In the genomic region with DNA sequence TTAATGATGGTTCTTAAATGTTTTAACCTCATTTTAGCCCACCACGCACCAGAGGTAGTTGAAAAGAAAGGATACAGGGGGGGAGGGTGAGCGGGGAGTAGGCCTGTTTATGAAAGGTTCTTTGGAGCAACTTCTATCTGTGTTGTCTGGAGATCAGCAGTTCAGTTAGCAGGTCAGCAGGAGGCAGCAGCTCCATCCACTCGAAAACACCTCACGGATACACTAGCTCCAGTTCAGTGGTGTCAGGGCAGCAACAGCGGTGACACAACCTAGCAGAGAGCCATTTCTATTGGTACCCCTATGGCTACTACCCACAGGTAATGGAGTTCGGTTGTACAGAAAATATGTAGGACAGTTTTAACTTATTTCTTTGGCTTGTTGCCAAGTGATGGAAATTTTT, we compare ENCODE assay signal across 8 mouse cellular contexts. TPM values are rescaled to one million over a fixed set of nuclear protein-coding genes. Genes with fewer than 3 reads are reported as not detected.
A peak's percentile ranks its signal among the peaks of the same experiment; 100 is the strongest.
DNase-seq lines count a peak whose midpoint lies in the region; ATAC-seq and TF ChIP-seq lines count a peak whose summit lies in the region.

No protein-coding gene starts in this region.

- in situ Hi-C loops in CH12.LX (cut with MboI; ENCODE audit: low pct_ligation_motif_present, low pct_unique_long_range_greater_than_20kb, low sequenced_read_pairs): no loop called here

- no peak for ATAC-seq in intestine, postnatal 0 days
- no peak for ATAC-seq in intestine, embryonic 15.5 days
- peak; percentile 79 for ATAC-seq in activated CD4-positive, CD25-positive, alpha-beta regulatory T cell, adult 4 months
- peak; percentile 79 for ATAC-seq in megakaryocyte-erythroid progenitor cell, adult 5-6 weeks (replicated peaks; ENCODE audit: low FRiP score, low TSS enrichment, poor library complexity, severe bottlenecking)
- ATAC-seq in intestine, embryonic 16.5 days: no peak

- H3K4me2 ChIP-seq in intestine, postnatal 0 days (replicated peaks; ENCODE audit: low read depth): no peak overlapping the region
- no peak overlapping the region for H3K4me2 ChIP-seq in intestine, embryonic 15.5 days (replicated peaks)
- H3K4me2 ChIP-seq in CH12.LX (ENCODE audit: insufficient read depth, low read depth, poor library complexity, severe bottlenecking): no peak overlapping the region
- H3K4me2 ChIP-seq in intestine, embryonic 16.5 days (ENCODE audit: low read depth, low read length): no peak overlapping the region

- H3K79me2 ChIP-seq in CH12.LX (replicated peaks; ENCODE audit: control insufficient read depth, extremely low read depth, insufficient read depth, poor library complexity, severe bottlenecking): no peaks in the 10 kb centered on the region

- no peaks in the 10 kb centered on the region for H3K36me3 ChIP-seq in intestine, postnatal 0 days (ENCODE audit: control insufficient read depth, insufficient read depth)
- peaks cover 10% of the 10 kb centered on the region; the same call in 1 of the 2 replicates for H3K36me3 ChIP-seq in intestine, embryonic 15.5 days
- H3K36me3 ChIP-seq in CH12.LX (replicated peaks in 1 of 2; ENCODE audit: control insufficient read depth in 1 of 2, insufficient read depth in 1 of 2, low read length in 1 of 2): no peaks in the 10 kb centered on the region
- H3K36me3 ChIP-seq in intestine, embryonic 16.5 days (ENCODE audit: control insufficient read depth, insufficient read depth, low read length): 0 out of 2 replicates have a peak, but pooled peaks cover 7% of the 10 kb centered on the region

- dilution Hi-C loops in CH12.LX (cut with MboI; ENCODE audit: extremely low pct_ligation_motif_present, extremely low pct_unique_long_range_greater_than_20kb, low sequenced_read_pairs): no loop called here

- peak; percentile 46 for DNase-seq in CH12.LX (ENCODE audit: extremely low read depth)
- peak; percentile 77 for DNase-seq in induced T-regulatory cell, adult 2 months (ENCODE audit: low read depth)
- DNase-seq in right cerebral cortex, postnatal 25 days: no peak

- H3K9me3 ChIP-seq in intestine, postnatal 0 days (ENCODE audit: control insufficient read depth): no peaks in the 10 kb centered on the region
- H3K9me3 ChIP-seq in intestine, embryonic 15.5 days: no peaks in the 10 kb centered on the region
- H3K9me3 ChIP-seq in CH12.LX (replicated peaks; ENCODE audit: low read length): no peaks in the 10 kb centered on the region
- H3K9me3 ChIP-seq in intestine, embryonic 16.5 days (ENCODE audit: control insufficient read depth, low read length): no peaks in the 10 kb centered on the region

- no peak for TF ChIP-seq EP300 in CH12.LX (IDR thresholded peaks at IDR 0.05; ENCODE audit: low read length)

- TF ChIP-seq CTCF in intestine, postnatal 0 days (IDR thresholded peaks at IDR 0.05; ENCODE audit: low read depth): peak; percentile 82
- TF ChIP-seq CTCF in CH12.LX (conservative IDR thresholded peaks at IDR 0.05 in 1 of 2, IDR thresholded peaks at IDR 0.05 in 1 of 2; ENCODE audit: low read depth in 2 of 2, low read length in 2 of 2): peak in 1 of 2 experiments; percentile 95; a peak in 2 of 4 replicates

- no peak overlapping the region for H3K27ac ChIP-seq in intestine, postnatal 0 days (ENCODE audit: low read depth, low read length)
- no peak overlapping the region for H3K27ac ChIP-seq in intestine, embryonic 15.5 days
- H3K27ac ChIP-seq in CH12.LX (ENCODE audit: insufficient read depth, low read depth): no peak overlapping the region
- no peak overlapping the region for H3K27ac ChIP-seq in intestine, embryonic 16.5 days (ENCODE audit: low read length)

- TF ChIP-seq POLR2A in CH12.LX (IDR thresholded peaks at IDR 0.05; ENCODE audit: low read depth, low read length): no peak

- no peak overlapping the region for H3K4me3 ChIP-seq in intestine, postnatal 0 days (ENCODE audit: low read depth, low read length)
- H3K4me3 ChIP-seq in intestine, embryonic 15.5 days (replicated peaks): no peak overlapping the region
- no peak overlapping the region for H3K4me3 ChIP-seq in CH12.LX (replicated peaks in 1 of 3; ENCODE audit: low read depth in 2 of 3, low read length in 2 of 3, poor library complexity in 1 of 3)
- H3K4me3 ChIP-seq in intestine, embryonic 16.5 days (ENCODE audit: low read length): no peak overlapping the region

- peak; percentile 83 for TF ChIP-seq RAD21 in CH12.LX (IDR thresholded peaks at IDR 0.05; ENCODE audit: low read depth, low read length)

- no peaks in the 10 kb centered on the region for H3K4me1 ChIP-seq in intestine, postnatal 0 days (replicated peaks; ENCODE audit: control insufficient read depth, insufficient read depth, low read length)
- H3K4me1 ChIP-seq in intestine, embryonic 15.5 days (replicated peaks): no peaks in the 10 kb centered on the region; the same call in 1 of the 2 replicates
- peaks cover 6 to 7% of the 10 kb centered on the region in 2 experiments for H3K4me1 ChIP-seq in CH12.LX (ENCODE audit: control insufficient read depth in 1 of 2, insufficient read depth in 2 of 2)
- H3K4me1 ChIP-seq in intestine, embryonic 16.5 days (ENCODE audit: control insufficient read depth, insufficient read depth, low read length): peaks cover 3% of the 10 kb centered on the region

- WGBS in intestine, postnatal 0 days: 40% methylated on average over 6 of the region's 6 CpGs
- WGBS in intestine, embryonic 15.5 days: 37% methylated on average over 6 of the region's 6 CpGs
- WGBS in intestine, embryonic 16.5 days: 31% methylated on average over 6 of the region's 6 CpGs

- H3K9ac ChIP-seq in intestine, postnatal 0 days (ENCODE audit: low read depth, low read length): no peak overlapping the region
- no peak overlapping the region for H3K9ac ChIP-seq in intestine, embryonic 15.5 days
- no peak overlapping the region for H3K9ac ChIP-seq in CH12.LX (ENCODE audit: insufficient read depth, low read depth)
- no peak overlapping the region for H3K9ac ChIP-seq in intestine, embryonic 16.5 days (ENCODE audit: low read depth, low read length)

- H3K27me3 ChIP-seq in intestine, postnatal 0 days (replicated peaks; ENCODE audit: control insufficient read depth, insufficient read depth, low read length): no peaks in the 10 kb centered on the region
- H3K27me3 ChIP-seq in intestine, embryonic 15.5 days (replicated peaks): no peaks in the 10 kb centered on the region
- peaks cover 20% of the 10 kb centered on the region for H3K27me3 ChIP-seq in CH12.LX (replicated peaks)
- H3K27me3 ChIP-seq in intestine, embryonic 16.5 days (replicated peaks; ENCODE audit: control insufficient read depth, insufficient read depth, low read length): no peaks in the 10 kb centered on the region

TF ChIP-seq in CH12.LX, 34 proteins besides CTCF, POLR2A, EP300 and RAD21:
- no peak for TF ChIP-seq PAX5 (IDR thresholded peaks at IDR 0.05; ENCODE audit: low read length)
- TF ChIP-seq SMC3 (IDR thresholded peaks at IDR 0.05; ENCODE audit: low read depth, low read length): peak; percentile 89
- no peak for TF ChIP-seq TCF12 (IDR thresholded peaks at IDR 0.05; ENCODE audit: low read depth, low read length)
- peak; percentile 54 for TF ChIP-seq ZC3H11A (IDR thresholded peaks at IDR 0.05; ENCODE audit: low read depth, low read length)
- TF ChIP-seq ZMIZ1 (IDR thresholded peaks at IDR 0.05; ENCODE audit: low read depth, low read length): no peak
- no peak for TF ChIP-seq GABPA (IDR thresholded peaks at IDR 0.05; ENCODE audit: insufficient replicate concordance, low read depth, low read length)
- no peak for TF ChIP-seq CHD1 (IDR thresholded peaks at IDR 0.05; ENCODE audit: low read depth, low read length)
- TF ChIP-seq POLR2AphosphoS2 (IDR thresholded peaks at IDR 0.05; ENCODE audit: low read depth, low read length): no peak
- TF ChIP-seq JUN (IDR thresholded peaks at IDR 0.05; ENCODE audit: insufficient read depth, low read depth, low read length): no peak
TF ChIP-seq in CH12.LX: peak in this region for 2.

RNA-seq across cellular contexts. Expression of a gene that starts 6.0 kb away (rescaled TPM):
- 8.1 and 8.2 TPM in 2 replicates for polyA plus RNA-seq in intestine, postnatal 0 days (2015; fragmentation: Nextera tagmentation; extraction: Ambion mirVana)
- polyA plus RNA-seq in intestine, embryonic 15.5 days (2015; fragmentation: Nextera tagmentation; extraction: Ambion mirVana): 15.2 and 17.7 TPM in 2 replicates
- total RNA-seq in CH12.LX (2012; rRNA removed) (10.9 and 11.4 TPM in 2 replicates), CH12.LX (2014; rRNA removed) (8.5 and 9.4 TPM in 2 replicates)
- 7.1 and 8.0 TPM in 2 replicates for polyA plus RNA-seq in CH12.LX (2012; ENCODE audit: insufficient read length, low read depth)
- 1 to 10 TPM; 4.3 to 4.9 TPM for polyA plus RNA-seq in activated CD4-positive, CD25-positive, alpha-beta regulatory T cell, adult 4 months (2017; shearing (Covaris generic))
- total RNA-seq in megakaryocyte-erythroid progenitor cell, adult 5-6 weeks (2014; fragmentation: Nextera tagmentation): 7.4 and 7.8 TPM in 2 replicates
- 4.9 and 7.5 TPM in 2 replicates for total RNA-seq in megakaryocyte-erythroid progenitor cell, adult 5-6 weeks (2017)
- polyA plus RNA-seq in intestine, embryonic 16.5 days (2015; fragmentation: Nextera tagmentation; extraction: Ambion mirVana): 16.0 and 16.8 TPM in 2 replicates

RNA-seq across cellular contexts. Expression of a gene that starts 29.3 kb away (rescaled TPM):
- 3.1 and 3.4 TPM in 2 replicates for polyA plus RNA-seq in intestine, postnatal 0 days (2015; fragmentation: Nextera tagmentation; extraction: Ambion mirVana)
- polyA plus RNA-seq in intestine, embryonic 15.5 days (2015; fragmentation: Nextera tagmentation; extraction: Ambion mirVana): 10.4 and 10.5 TPM in 2 replicates
- total RNA-seq in CH12.LX (2012; rRNA removed) (0.30 TPM in 1 of 2 replicates, not detected in the other), CH12.LX (2014; rRNA removed) (not detected in 2 replicates)
- not detected in 2 replicates for polyA plus RNA-seq in CH12.LX (2012; ENCODE audit: insufficient read length, low read depth)
- polyA plus RNA-seq in activated CD4-positive, CD25-positive, alpha-beta regulatory T cell, adult 4 months (2017; shearing (Covaris generic)): not detected
- not detected in 2 replicates for total RNA-seq in megakaryocyte-erythroid progenitor cell, adult 5-6 weeks (2014; fragmentation: Nextera tagmentation)
- total RNA-seq in megakaryocyte-erythroid progenitor cell, adult 5-6 weeks (2017): not detected in 2 replicates
- polyA plus RNA-seq in intestine, embryonic 16.5 days (2015; fragmentation: Nextera tagmentation; extraction: Ambion mirVana): 8.6 and 8.8 TPM in 2 replicates

RNA-seq across cellular contexts. Expression of a gene that starts 30.6 kb away (rescaled TPM):
- not detected in 2 replicates for polyA plus RNA-seq in intestine, postnatal 0 days (2015; fragmentation: Nextera tagmentation; extraction: Ambion mirVana)
- 0.14 TPM in 1 of 2 replicates, not detected in the other for polyA plus RNA-seq in intestine, embryonic 15.5 days (2015; fragmentation: Nextera tagmentation; extraction: Ambion mirVana)
- not detected in 2 replicates for total RNA-seq in CH12.LX (2012; rRNA removed)
- total RNA-seq in CH12.LX (2014; rRNA removed): not detected in 2 replicates
- polyA plus RNA-seq in CH12.LX (2012; ENCODE audit: insufficient read length, low read depth): not detected in 2 replicates
- 1 to 10 TPM; 1.3 to 3.4 TPM for polyA plus RNA-seq in activated CD4-positive, CD25-positive, alpha-beta regulatory T cell, adult 4 months (2017; shearing (Covaris generic))
- total RNA-seq in megakaryocyte-erythroid progenitor cell, adult 5-6 weeks (2014; fragmentation: Nextera tagmentation): not detected in 2 replicates
- not detected in 2 replicates for total RNA-seq in megakaryocyte-erythroid progenitor cell, adult 5-6 weeks (2017)
- 0.09 TPM in 1 of 2 replicates, not detected in the other for polyA plus RNA-seq in intestine, embryonic 16.5 days (2015; fragmentation: Nextera tagmentation; extraction: Ambion mirVana)

Comparison
In these comparisons a context has a peak if more than half of its experiments do, and no peak if none do; other contexts are left out.
1. ATAC-seq: peak in activated CD4-positive, CD25-positive, alpha-beta regulatory T cell, adult 4 months (single experiment) and megakaryocyte-erythroid progenitor cell, adult 5-6 weeks (single experiment); none in intestine, postnatal 0 days (single experiment), intestine, embryonic 15.5 days (single experiment) and intestine, embryonic 16.5 days (single experiment).